Mouse (Mus musculus): Measurements from ENCODE around the gene Gnai3.

The Gnai3 gene

DNA sequence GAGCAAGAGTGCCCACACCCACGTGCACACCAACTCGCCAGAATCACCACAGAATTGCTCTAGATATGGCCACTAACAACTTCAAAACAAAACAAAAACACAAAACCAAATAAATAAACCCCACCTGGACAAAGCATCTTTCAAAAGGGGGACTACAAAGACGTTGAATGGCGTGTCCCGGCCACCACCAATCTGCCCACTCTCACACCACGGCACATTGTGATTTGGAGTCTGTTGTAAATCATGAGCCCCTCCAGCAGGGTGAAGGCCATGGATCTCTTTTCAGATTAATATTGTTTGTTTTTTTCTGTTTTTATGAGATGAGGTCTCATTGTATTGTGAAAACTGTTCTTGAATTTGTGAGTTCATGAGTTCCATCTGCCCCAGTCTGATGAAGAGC lies 43.9 kb downstream of the Gnai3 start:
- no peak for DNase-seq

DNA sequence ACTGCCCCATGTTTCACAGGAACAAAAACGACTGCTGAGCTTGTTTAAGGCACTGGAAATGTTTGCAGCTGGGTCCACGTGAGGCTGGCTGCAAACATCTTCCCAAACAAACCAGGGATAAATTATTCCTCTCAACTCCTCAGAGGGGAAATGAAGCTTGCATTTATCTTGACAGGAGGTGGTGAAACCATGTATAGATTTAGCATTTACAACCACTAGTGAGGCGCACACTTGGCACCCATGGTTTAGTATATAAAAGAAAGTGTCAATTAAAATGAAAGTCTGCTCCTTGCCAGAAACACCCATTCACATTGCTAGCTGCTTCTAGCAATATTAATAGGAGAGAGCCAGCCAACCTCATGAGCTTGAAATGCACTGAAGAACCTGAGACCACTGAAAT lies 44.4 kb downstream of the Gnai3 start:
- no peak for DNase-seq

DNA sequence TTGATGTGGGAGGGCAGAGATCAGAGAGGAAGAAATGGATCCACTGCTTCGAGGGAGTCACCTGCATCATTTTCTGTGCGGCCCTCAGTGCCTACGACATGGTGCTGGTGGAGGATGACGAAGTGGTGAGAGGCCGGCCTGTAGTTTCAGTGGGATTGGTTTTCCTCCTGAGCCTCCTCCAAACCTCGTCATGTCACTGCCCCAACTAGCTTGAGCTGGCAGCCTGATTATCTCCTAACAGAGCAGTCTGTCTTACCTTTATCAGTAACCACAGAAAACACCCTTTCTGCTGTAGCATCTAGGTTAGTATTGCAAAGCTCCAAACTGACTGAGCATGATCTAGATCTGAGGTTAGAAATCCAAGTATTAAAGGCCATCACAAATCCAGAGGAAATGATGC lies 47.6 kb downstream of the Gnai3 start:
- DNase-seq: no peak

DNA sequence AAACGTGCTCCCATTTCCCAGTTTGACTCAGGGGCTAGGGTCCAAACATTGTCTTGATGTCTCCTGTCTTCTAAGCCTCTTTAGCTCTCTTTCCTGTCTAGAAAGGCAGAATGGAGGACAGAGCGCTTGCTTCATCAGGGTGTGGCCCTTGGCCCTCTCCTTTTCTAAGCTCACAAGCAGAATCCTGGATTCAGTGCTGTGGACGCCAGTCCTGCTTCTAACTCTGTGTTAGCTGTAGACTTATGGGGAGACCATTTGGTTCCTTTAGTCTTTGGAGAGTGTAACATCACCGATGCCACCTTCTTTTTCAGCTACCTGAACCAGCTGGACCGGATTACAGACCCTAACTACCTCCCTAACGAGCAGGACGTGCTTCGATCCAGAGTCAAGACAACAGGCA lies 48.3 kb downstream of the Gnai3 start:
- DNase-seq: no peak

DNA sequence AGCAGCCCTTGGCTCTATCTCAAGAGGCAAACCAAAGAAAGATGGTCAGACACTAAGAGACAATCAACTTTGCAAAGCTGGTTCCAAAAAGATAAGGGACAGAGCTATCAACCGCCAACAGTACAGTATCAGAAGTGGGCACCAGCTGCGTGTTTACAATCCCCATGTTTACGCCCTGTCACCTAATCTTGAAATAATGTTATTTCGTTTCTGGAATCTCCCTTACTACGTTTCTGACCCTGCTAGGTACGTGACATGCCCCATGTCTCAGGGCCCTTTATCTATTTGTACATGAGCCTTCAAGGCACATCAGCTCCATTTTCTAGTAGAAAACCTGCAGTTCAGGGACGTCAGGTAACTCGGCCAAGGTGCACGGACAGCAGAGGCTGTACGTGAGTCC lies 49.2 kb downstream of the Gnai3 start:
- no peak for DNase-seq

DNA sequence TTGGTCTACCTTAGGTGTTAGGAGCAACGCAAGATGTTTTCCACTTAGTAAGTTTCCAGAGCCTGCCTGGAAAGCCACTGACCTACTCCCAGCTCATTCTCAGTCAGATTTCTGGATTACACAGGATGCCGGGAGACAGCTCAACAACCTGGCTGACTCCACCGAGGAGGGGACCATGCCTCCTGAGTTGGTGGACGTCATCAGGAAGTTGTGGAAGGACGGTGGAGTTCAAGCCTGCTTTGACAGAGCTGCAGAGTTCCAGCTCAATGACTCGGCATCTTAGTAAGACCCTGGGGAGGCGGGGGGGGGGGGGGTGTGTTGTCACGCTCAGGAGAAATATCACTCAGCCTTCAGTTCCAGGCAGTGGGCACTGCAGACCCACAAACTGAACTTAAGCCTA lies 49.7 kb downstream of the Gnai3 start:
- DNase-seq: no peak

DNA sequence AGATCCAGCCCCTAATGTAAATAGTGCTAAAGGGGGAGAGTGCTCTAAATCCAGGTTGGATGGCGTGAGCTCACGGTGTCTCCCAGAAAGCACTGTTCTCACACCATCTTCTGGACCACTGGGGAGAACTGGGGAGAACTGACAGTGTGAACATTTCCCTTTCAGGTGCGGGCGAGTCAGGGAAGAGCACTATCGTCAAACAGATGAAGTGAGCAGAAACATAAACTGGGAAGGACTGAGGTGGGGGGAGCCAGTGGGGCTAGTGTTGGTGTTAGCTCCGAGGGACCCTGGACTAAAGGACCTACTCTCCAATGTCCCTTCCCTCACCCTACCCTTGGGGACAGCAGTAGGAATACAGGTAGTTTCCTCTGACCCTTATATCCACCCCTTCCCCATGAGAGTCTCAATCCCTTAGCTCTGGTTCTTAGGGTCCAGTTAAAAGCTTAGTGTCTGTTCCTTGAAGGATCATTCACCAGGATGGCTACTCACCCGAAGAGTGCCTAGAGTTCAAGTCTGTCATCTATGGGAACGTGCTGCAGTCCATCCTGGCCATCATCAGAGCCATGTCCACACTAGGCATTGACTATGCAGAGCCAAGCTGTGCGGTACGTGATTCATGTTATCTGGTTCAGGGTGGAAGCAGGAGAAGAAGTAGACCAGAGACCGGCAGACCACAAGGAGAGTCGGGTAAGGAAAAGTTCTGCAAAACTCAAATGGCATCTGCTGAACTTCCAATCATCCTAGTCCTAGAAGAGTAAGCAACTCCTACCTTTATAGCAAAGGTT lies 50.8 kb downstream of the Gnai3 start:
- no peak for DNase-seq

DNA sequence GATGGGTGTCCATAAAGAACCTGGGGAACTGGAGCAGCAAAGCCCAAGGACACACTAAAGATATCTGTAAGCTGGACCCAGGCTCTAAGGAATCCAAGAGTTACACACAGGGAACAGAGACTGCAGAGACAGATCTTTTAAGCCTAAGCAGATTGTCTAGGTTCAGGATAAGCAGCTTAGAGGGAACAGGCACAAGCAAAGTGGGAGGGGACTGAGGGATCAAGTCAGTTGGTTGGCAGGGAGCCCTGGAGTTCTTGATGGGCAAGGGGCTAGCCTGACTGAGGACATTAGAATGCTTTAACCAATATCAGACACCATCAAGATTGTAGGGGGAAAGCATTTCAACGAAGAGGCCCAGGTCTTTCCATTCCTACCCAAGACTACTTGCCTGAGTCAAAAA lies 51.8 kb downstream of the Gnai3 start:
- no peak for DNase-seq

DNA sequence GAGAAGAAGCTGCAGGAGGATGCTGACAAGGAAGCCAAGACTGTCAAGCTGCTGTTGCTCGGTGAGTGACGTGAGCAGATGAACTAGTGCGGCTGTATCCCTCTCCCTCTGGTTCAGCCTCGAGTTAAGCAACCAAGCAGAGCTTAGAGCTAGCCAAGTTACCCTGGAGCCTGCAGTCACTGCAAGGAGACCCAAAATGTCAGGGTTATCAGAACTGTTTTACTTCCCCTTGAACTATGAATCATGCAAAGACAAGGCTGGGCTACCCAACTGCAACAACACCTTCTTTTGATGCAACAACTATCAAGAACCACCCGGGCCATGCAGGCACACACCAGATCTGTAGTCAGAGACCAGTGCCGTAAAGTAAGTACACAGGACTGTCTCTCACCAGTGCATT lies 52.6 kb downstream of the Gnai3 start:
- DNase-seq: no peak

DNA sequence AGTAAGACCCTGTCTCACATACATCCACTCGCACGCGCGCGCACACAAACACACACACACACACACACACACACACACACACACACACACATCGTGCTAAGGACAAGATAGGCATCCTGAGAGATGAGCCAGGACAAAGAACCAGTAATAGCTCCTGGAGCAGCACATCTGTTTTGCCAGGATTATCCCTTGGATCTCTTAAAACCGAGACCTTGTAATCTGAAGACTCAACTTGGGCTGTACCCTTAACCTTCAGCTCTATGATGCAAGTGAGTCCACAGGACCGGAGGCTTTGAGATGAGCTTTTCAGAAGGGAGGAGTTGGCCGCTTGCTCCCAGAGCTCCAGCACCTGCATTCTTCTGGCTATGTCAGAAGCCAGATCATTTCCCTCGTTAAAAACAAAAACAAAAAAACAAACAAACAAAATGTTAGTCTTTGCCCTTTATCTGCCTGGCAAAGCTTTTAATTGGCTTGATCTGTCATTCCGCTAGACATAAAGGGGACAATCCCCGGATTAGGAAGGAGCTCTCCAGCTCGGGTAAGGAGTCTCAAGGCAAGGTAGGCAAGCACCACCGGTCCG lies 53.3 kb downstream of the Gnai3 start, which contains the start of gene Gnat2:
Gnat2 (plus strand) TSS at position 254 of the 580 bp plus-strand sequence.
- DNase-seq: no peak

DNA sequence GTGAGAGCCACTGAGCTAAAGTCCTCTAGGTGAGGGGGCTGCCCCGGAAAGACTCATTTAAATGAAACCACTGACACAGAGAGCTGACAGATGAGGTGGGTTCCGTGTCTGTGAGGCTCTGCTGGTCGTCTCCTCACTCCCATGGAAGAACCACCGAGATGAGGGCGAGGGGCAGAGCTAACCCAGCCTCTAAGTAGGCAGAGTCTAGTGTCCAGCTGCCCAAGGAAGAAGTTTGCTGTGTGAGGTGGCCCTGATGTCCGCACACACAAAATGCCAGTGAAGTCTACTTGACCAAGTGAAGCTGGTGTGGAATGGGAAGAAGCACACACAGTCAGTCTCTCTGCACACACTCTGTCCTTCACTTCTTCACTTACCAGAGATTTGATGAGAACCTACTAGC lies 53.9 kb downstream of the Gnai3 start:
- DNase-seq: no peak

DNA sequence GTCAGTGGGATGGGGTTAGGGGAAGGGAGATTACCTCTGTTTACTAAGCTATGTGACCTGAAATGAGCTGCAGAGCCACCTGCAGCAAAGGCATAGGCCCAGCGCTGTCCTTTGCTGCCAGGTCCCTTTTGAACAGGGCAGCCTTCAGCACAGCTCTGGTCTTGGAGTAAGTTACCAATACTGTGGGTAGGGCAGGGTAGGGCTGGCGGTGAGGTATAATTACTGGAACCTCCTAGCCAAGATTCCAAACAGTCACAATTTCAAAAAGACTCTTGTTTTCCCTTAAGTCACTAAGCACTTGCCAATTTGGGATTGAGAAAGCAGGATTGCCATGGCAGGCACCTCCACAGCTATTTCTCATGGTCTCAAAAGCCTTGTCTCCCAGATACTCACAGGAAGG lies 55.4 kb downstream of the Gnai3 start:
- no peak for DNase-seq

DNA sequence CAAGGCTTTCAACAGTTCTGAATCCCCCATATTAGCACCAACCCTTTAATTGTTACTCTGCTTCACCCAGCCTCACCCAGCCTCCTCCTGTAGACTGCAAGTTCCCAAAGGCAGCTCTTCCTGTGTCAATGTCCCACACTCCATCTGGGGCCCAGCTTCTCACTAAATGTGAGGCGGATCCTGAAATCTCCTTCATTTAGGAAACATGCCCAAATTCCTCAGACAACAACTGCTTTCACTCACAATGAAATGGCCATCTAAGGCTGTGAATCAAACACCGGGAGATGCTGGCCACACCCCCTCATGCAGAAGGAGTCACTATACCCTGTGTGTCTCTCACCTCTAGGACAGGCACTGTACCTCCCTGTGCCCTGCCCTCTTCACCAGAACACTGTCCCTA lies 56.0 kb downstream of the Gnai3 start:
- DNase-seq: no peak

DNA sequence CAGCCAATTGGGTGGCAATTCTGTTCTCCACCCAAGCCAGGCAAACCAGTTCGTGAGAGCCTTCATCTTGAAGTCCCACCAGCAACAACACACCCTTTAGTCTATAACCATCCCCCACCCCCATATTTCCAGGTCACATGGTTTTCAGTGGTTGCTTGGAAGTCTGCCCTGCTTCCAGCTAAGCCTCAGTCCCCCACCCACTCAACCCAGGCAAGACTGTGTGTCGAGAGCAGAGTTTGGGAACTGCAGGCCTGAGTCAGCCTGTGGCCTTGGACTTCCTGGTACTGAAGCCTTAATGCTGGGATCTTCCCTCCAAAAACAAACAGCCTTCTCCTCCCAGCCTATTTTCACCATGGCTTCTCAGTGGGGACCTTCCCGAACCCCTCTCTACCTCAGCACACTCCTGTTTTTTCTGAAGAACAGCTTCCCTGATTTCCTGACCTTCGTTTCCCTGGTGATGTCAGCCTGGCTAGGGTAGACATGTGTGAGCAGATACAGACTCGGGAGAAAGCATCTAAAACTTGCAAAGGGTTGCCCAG lies 57.0 kb downstream of the Gnai3 start:
- no peak for DNase-seq

DNA sequence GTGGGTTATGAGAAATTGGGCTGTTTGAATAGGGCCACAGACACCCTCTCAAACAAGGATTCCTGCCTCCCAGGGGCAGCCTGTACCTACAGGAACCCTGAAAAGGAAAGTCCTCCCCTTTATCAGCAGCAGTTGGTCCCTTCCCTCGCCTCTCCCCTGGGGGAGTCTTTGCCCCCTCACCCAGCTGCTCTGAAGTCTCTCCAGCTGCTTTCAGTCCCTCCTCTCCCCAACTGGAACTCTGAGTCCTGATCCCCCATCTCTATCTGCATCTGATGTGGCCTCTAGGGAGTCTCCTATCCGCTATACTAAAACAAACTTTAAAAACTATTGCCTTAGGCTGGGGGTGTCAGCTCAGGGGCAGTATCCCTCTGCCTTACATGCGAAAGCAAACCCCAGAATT lies 58.6 kb downstream of the Gnai3 start:
- DNase-seq: no peak

DNA sequence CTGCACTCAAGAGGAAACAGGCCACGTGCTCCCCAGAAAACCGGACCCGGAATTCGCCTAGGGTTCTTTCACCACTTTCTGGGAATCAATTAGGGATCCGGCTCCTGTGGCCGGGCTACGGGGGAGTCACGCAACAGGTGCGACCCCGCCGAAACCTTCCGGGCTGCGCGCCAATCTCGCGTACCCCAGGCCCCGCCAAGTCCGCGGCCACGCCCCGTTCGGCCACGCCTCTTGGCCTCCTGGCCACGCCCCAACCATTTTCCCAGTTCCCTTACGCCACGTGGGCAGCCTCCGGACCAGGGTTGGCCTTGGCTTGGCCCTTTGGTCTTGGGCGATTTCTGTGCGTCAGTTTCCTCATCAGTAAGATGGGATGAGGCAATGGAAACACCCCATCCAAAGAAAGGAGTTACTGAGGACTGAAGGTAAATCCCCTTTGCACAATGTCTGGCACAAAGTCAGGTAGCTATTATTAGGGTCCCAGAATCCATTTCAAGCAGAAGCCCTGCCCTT lies 59.4 kb downstream of the Gnai3 start, which contains the start of gene Ampd2:
Ampd2 (minus strand) TSS at position 182 of the 510 bp plus-strand sequence.
- peak; percentile 55 for DNase-seq

DNA sequence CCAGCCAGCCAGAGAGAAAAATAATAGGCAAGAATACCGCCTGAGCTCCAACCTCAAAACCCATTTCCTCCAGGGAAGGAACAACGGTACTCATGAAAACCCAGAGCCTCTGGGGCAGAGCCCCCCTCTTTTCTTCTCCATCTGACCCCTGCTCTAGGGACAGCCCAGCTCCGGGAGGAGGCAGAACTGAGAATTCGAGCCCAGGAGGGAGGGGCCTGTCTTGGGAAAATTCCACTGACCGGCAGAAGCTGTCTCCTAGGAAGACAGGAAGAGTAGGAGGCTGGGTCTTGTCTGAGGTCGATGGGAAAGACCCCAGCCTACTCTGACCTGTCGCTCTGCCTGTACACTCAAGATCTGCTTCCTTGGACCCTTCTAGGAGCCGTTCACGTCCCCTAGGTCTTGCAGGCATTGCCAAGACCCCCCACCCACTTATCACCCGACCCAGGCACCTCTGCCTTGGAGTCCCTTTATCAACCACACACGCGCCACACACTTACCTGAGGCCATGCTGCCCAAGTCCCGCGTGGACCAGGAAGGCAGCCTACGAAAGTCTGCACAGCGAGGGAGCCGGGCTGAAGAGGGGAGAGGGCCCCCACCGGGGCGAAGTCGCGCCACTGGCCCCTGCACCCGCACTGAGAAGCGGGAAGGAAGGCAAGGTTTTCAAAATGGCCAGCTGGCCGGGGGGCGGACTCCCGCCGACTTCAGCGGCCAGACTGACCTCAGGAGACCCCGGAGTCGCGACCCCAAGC lies 60.1 kb downstream of the Gnai3 start:
- no peak for DNase-seq

DNA sequence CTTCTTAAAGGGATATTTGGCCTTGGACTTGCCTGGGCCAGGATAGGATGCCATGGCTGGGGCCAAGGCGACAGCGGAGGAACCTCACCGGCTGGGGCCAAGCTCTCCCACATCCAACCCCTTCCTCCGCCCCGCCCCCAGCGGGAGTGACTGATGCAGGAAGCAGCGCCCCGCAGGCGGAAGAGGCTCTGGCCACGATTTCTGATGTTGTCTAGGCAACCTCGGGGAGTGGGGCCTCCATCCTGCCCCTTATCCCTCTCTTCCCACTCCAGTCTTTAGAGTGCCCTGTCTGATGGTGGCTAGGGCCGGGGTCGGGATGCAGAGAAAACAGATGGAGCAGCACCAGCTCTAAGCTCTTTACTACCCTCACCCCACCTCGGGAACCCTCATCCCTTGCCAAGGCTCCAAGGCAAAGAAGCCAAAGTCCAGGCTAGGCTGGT lies 60.6 kb downstream of the Gnai3 start:
- peak; percentile 92 for DNase-seq

DNA sequence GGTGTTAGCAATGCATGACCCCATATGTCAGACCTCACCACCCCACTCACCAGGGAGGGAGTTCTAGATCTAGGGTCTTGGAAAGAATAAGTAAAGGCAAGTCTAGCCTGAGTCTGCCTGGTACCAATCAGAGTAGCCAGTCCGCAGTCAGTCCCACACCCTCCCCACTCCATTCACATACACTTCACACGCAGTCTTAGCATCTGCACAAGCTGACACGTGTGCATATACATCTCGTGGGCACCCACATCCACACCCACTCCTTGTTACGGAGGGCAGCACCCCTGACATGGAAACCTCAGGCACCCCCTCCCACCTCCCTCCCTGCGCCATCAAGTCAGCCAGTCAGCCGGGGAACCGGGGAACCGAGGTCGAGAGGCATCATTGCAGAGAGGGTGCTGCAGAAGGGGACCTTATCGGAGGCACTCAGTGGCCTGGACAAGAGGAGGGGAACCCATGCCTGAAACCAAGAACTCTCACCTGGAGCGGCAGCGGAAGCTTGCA lies 61.1 kb downstream of the Gnai3 start:
- DNase-seq: no peak

DNA sequence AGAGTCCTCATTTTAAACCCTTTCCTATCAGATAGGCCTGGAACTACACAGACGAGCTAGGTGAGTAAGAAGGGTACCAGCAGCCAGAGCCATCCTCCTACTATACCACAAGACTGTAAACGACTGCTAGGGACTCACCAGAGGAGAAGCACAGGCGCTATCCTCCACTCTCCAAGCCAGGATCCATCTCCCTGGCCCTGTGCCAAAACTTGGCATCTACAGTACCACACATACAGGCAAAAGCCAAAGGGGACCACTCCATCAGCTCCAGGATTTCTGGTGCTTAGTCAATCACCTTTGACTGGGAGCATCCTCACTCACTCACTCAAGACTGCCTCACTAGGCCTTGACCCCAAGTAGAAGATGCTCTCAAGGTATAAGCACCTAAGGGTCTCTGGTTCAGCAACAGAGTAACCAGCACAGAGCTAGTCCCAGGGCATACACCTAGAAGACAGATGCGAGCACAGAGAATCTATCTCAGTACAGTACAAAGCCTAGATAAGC lies 62.0 kb downstream of the Gnai3 start:
- no peak for DNase-seq

DNA sequence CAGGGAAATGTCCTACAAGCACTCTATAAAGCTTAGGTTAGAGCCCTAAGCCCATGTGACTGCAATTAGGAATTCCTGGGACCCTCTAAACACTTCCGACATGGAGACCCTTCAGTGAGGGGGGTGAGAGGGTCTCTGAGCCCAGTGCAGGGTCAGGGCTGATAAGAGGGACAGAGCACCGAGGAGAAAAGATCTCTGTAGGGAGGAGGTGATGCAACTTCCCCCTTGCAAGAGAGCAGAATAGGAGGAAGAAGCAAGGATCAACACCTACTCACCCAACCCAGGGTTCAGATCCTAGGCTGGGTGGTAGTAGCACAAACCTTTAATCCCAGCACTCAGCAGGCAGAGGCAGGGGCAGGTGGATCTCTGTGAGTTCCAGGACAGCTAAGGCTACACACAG lies 62.8 kb downstream of the Gnai3 start:
- no peak for DNase-seq

DNA sequence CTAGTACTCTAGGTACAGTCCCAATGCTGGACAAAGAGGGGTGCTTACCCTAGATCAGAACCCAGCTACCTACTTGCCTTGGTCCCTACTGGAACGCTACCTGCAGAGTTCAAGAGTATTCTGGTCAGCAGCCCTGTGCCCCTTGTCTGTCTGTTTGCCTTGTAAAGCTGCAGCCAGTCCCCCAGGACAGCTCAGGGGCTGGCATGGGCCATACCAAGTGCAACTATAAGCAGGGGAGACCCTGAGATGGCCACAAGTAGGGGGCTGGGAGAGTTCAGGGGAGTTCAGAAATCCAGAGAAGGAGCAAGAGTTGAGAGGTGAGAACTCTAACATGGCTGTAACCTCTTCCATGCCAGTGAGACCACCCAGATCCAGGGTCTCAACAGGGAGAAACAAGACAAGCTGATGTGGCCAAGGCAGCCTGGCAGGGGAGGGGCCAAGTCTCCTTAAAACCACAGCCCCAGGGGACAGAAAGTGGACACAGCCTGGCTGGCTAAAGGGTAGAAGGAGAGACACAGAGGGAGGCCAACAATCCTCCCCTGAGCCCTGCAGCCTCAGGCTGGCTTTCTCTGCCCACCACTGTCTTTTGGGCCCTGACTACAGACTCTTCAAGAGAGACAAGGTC lies 63.6 kb downstream of the Gnai3 start:
- DNase-seq: no peak

DNA sequence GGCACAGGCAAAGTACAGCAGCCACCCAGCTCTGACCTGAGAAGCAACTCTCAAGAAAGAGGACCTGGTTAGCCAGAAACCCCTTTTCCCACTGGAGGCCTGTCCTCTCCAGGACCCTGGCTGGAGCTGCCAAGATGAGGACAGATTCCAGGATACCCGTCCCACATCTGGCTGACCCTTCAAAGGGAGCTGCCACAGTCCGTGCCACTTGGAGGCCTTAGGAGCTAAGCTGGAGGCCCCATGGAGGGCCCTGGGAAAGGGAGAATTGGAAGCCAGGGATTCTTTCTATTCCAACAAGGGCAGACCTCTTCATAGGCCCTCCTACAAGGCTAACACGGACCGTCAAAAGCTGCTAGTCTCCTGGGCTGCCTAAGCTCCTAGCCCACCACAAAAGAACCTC lies 64.3 kb downstream of the Gnai3 start:
- DNase-seq: no peak

Measured in right cerebral cortex, postnatal 14 days (tissue).